Mouse (Mus musculus) liver, embryonic 16.5 days (tissue): ENCODE results near the gene Maats1. TPM values are rescaled to one million over a fixed set of nuclear protein-coding genes. Genes with fewer than 3 reads are reported as not detected.

Source experiments
- ATAC-seq: fragments of 200-750 bp; cut with Nextera tagmentation; 2 replicates; pipeline ENCODE4 v1.8.0; 2017; ENCODE audit warnings: low read depth, mild to moderate bottlenecking, moderate number of reproducible peaks, moderate library complexity
- H3K27ac ChIP-seq: fragments of 300-500 bp; sonication (generic); 2 replicates; pipeline ENCODE4 v1.5.1; 2014; ENCODE audit warnings: mild to moderate bottlenecking, low read length
- H3K27me3 ChIP-seq: fragments of 300-500 bp; sonication (generic); 2 replicates; pipeline ENCODE4 v1.6.1; 2014; ENCODE audit warnings: low read depth, low read length, mixed read lengths; ENCODE audit not compliant: control insufficient read depth, insufficient read depth
- H3K36me3 ChIP-seq: fragments of 300-500 bp; sonication (generic); 2 replicates; pipeline ENCODE4 v1.6.1; 2014; ENCODE audit warnings: mild to moderate bottlenecking; ENCODE audit not compliant: control insufficient read depth, insufficient read depth
- H3K4me1 ChIP-seq: fragments of 300-500 bp; sonication (generic); 2 replicates; pipeline ENCODE4 v1.6.1; 2014; ENCODE audit warnings: low read depth, low read length, mixed read lengths; ENCODE audit not compliant: control insufficient read depth
- H3K4me2 ChIP-seq: fragments of 300-500 bp; sonication (generic); 2 replicates; pipeline ENCODE4 v1.6.1; 2014; ENCODE audit warnings: low read depth, low read length, mixed read lengths
- H3K4me3 ChIP-seq: fragments of 300-500 bp; sonication (generic); 2 replicates; pipeline ENCODE4 v1.5.1; 2014; ENCODE audit warnings: low read depth, mild to moderate bottlenecking, low read length
- H3K9ac ChIP-seq: fragments of 300-500 bp; sonication (generic); 2 replicates; pipeline ENCODE4 v1.6.1; 2014; ENCODE audit warnings: low read depth, low read length
- H3K9me3 ChIP-seq: fragments of 300-500 bp; sonication (generic); replicated peaks from 2 replicates; pipeline ENCODE4 v1.6.1; 2016; ENCODE audit warnings: low read length; ENCODE audit not compliant: control insufficient read depth
- WGBS: fragments of 180-500 bp; shearing (Covaris S2); extraction: QIAGEN DNeasy Blood & Tissue Kit; methylation state at CpG from one replicate; pipeline ENCODE4 v1.1.7; 2014; ENCODE audit not compliant: insufficient replicate concordance; 5-methylcytosine and 5-hydroxymethylcytosine counted together
- polyA plus RNA-seq: library from polyadenylated mRNA; unstranded; fragments of >200 nt; fragmentation: Nextera tagmentation; extraction: Ambion mirVana; gene quantifications from 2 replicates; pipeline ENCODE4 v1.2.1, GENCODE M21; 2015

The Maats1 gene
- polyA plus RNA-seq, 1 experiment from 2014 or later, result 0.06 TPM

GRCm38 (mm10) chr16:38354185-38354913 is 12.4 kb upstream of the Maats1 start:
- H3K4me2 ChIP-seq, result no peak overlapping the region
- WGBS, result 43% methylated on average over 5 of the region's 5 CpGs
- H3K9ac ChIP-seq, result no peak overlapping the region
- H3K27me3 ChIP-seq, result no peaks in the 10 kb centered on the region
- no peaks in the 10 kb centered on the region for H3K9me3 ChIP-seq
- H3K4me1 ChIP-seq, result peaks cover 20% of the 10 kb centered on the region
- H3K4me3 ChIP-seq, result no peak overlapping the region
- peak overlapping the region; percentile 26; the same call in 1 of the 2 replicates for H3K27ac ChIP-seq
- peaks cover 34% of the 10 kb centered on the region for H3K36me3 ChIP-seq
- ATAC-seq, result no peak

- H3K27me3 ChIP-seq, result no peaks in the 10 kb centered on the region
- H3K27ac ChIP-seq, result no peak overlapping the region
- 79% methylated on average over 2 of the region's 2 CpGs for WGBS
- ATAC-seq, result no peak
- H3K9me3 ChIP-seq, result no peaks in the 10 kb centered on the region
- no peak overlapping the region for H3K4me2 ChIP-seq
- H3K9ac ChIP-seq, result no peak overlapping the region
- peaks cover 25% of the 10 kb centered on the region for H3K4me1 ChIP-seq
- no peak overlapping the region for H3K4me3 ChIP-seq
- H3K36me3 ChIP-seq, result peaks cover 38% of the 10 kb centered on the region
Observed at GRCm38 (mm10) chr16:38353642-38354041, 11.7 kb upstream of the Maats1 start.

GRCm38 (mm10) chr16:38352851-38353250 is 10.9 kb upstream of the Maats1 start:
- H3K9ac ChIP-seq, result no peak overlapping the region
- no peaks in the 10 kb centered on the region for H3K9me3 ChIP-seq
- no peak for ATAC-seq
- peaks cover 38% of the 10 kb centered on the region for H3K36me3 ChIP-seq
- H3K27me3 ChIP-seq, result no peaks in the 10 kb centered on the region
- H3K4me1 ChIP-seq, result peaks cover 30% of the 10 kb centered on the region
- H3K4me2 ChIP-seq, result no peak overlapping the region
- H3K27ac ChIP-seq, result no peak overlapping the region
- no peak overlapping the region for H3K4me3 ChIP-seq

- WGBS, result 79% methylated on average over 7 of the region's 7 CpGs
- no peaks in the 10 kb centered on the region for H3K27me3 ChIP-seq
- peaks cover 34% of the 10 kb centered on the region for H3K4me1 ChIP-seq
- peaks cover 38% of the 10 kb centered on the region for H3K36me3 ChIP-seq
- no peak overlapping the region for H3K9ac ChIP-seq
- no peaks in the 10 kb centered on the region for H3K9me3 ChIP-seq
- ATAC-seq, result no peak
- H3K27ac ChIP-seq, result no peak overlapping the region
- no peak overlapping the region for H3K4me2 ChIP-seq
- no peak overlapping the region for H3K4me3 ChIP-seq
Observed at GRCm38 (mm10) chr16:38352031-38352430, 10.1 kb upstream of the Maats1 start.

- peak overlapping the region; percentile 54; the same call in 1 of the 2 replicates for H3K4me2 ChIP-seq
- H3K9ac ChIP-seq, result 0 out of 2 replicates have a peak overlapping the region, but pooled peaks have one; percentile 61
- ATAC-seq, result no peak
- WGBS, result 64% methylated on average over 6 of the region's 6 CpGs
- H3K4me3 ChIP-seq, result no peak overlapping the region
- H3K9me3 ChIP-seq, result no peaks in the 10 kb centered on the region
- peaks cover 37% of the 10 kb centered on the region for H3K4me1 ChIP-seq
- H3K27ac ChIP-seq, result peak overlapping the region; percentile 85
- no peaks in the 10 kb centered on the region for H3K27me3 ChIP-seq
- peaks cover 38% of the 10 kb centered on the region for H3K36me3 ChIP-seq
Observed at GRCm38 (mm10) chr16:38350939-38351338, 9.0 kb upstream of the Maats1 start.

GRCm38 (mm10) chr16:38350361-38350855 is 8.5 kb upstream of the Maats1 start:
- peak; percentile 69 for ATAC-seq
- Histone ChIP-seq H3K4me2 (peak overlapping the region; percentile 54), H3K4me3 (peak overlapping the region; percentile 20), H3K27ac (peak overlapping the region; percentile 85), H3K9me3 (no peaks in the 10 kb centered on the region), H3K27me3 (no peaks in the 10 kb centered on the region), H3K4me1 (peaks cover 37% of the 10 kb centered on the region), H3K9ac (peak overlapping the region; percentile 61), H3K36me3 (peaks cover 38% of the 10 kb centered on the region)
- 32% methylated on average over 7 of the region's 7 CpGs for WGBS

- Histone ChIP-seq H3K9me3 (no peaks in the 10 kb centered on the region), H3K27ac (peak overlapping the region; percentile 85), H3K4me2 (peak overlapping the region; percentile 54), H3K9ac (peak overlapping the region; percentile 61), H3K27me3 (no peaks in the 10 kb centered on the region), H3K36me3 (peaks cover 38% of the 10 kb centered on the region), H3K4me1 (peaks cover 39% of the 10 kb centered on the region), H3K4me3 (peak overlapping the region; percentile 20)
- 76% methylated on average over 2 of the region's 2 CpGs for WGBS
- no peak for ATAC-seq
Observed at GRCm38 (mm10) chr16:38349881-38350280, 7.9 kb upstream of the Maats1 start.

- no peaks in the 10 kb centered on the region for H3K9me3 ChIP-seq
- peak overlapping the region; percentile 5 for H3K27ac ChIP-seq
- H3K9ac ChIP-seq, result peak overlapping the region; percentile 51
- peak overlapping the region; percentile 80 for H3K4me2 ChIP-seq
- ATAC-seq, result no peak
- no peaks in the 10 kb centered on the region for H3K27me3 ChIP-seq
- WGBS, result 47% methylated on average over 9 of the region's 9 CpGs
- H3K4me3 ChIP-seq, result peak overlapping the region; percentile 96
- H3K4me1 ChIP-seq, result peaks cover 36% of the 10 kb centered on the region
- peaks cover 36% of the 10 kb centered on the region for H3K36me3 ChIP-seq
Observed at GRCm38 (mm10) chr16:38348217-38348761, 6.3 kb upstream of the Maats1 start.

- Histone ChIP-seq H3K27me3 (no peaks in the 10 kb centered on the region), H3K4me3 (peak overlapping the region; percentile 96), H3K4me2 (peak overlapping the region; percentile 80), H3K27ac (peak overlapping the region; percentile 51), H3K9ac (peak overlapping the region; percentile 95), H3K9me3 (no peaks in the 10 kb centered on the region), H3K36me3 (peaks cover 33% of the 10 kb centered on the region), H3K4me1 (peaks cover 36% of the 10 kb centered on the region)
- WGBS, result 28% methylated on average over 6 of the region's 6 CpGs
- no peak for ATAC-seq
Observed at GRCm38 (mm10) chr16:38347588-38347987, 5.6 kb upstream of the Maats1 start.
